Mouse (Mus musculus) T-helper 17 cell (primary cell): ENCODE measurements at regions not wholly inside any gene's neighbourhood (a gene's known extent, or its start where the extent isn't known, plus 50 kb on each side); places are given as distances from the start of the nearest gene placed in this dataset.
"Not testable (repeated sequence)": the region's sequence is repeated elsewhere in the genome, so short reads cannot be mapped to it uniquely, and the experiment has no call there.

Source experiments
- in situ Hi-C, 2 experiments: fragments of 300-600 bp; cut with MboI, MseI; formaldehyde crosslinking; loops; 1 replicate in 1 of 2; 2 replicates in 1 of 2; pipeline ENCODE4 v1.15.1; 2025; ENCODE audit warnings: high pct_unique_total_duplicates in 2 of 2

DNA sequence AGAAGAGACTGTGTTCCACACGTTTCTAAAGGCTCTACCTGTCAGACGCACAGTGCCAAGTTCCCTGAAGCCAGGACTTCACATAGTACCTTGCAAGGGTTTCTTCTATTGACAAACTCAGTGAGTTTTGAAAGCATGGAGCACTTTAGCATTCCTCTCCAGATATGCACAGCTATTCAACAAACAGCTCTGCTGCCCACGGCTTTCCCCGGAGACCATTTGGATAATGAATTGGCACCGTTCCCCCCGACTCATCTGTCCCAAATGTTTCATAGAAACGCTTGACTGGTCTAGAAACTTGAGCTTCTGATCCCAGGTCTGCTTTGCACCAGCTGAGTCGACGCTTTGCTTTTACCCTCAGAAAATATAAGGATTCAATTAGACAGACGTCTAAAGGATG, 162.2 kb upstream of the St6galnac5 start:
- in situ Hi-C loops = no loop called here

DNA sequence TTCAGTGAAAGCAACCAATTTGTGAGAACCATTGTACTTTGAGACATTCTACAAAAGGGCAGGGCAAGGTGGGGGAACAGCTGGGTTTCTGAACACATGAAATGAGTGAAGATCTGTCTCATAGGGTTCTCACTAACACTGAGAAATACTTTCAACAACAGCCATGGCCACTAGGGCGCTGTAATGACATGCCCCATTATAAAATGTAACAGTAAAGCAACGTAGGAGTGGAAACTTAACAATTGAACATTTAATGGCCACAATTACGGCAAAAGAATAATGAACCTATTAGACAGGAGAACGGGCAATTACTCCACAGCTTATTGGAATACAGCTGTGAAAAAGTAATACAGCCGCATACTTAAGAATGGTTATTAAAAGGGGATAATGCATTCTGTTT, 158.9 kb upstream of the St6galnac5 start:
- in situ Hi-C loops = no loop called here

DNA sequence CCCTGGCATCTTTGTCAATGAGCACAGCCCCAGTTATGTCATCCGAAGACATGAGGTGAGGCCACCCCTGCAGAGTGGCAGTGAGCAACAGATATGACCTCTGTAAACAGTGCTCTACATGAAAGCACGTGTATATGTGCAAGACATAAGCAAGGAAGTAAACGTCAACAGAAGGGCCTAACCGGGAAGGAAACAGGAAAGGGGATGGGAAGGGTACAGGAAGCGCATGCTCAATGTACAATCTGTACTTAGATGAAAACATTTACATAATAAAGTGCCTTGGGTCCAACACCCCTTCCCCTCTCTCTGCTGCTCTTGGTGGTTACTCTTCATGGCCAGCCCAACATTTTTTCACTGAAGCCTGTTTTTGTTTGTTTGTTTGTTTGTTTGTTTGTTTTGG, 143.3 kb upstream of the St6galnac5 start:
- in situ Hi-C loops = no loop called here

DNA sequence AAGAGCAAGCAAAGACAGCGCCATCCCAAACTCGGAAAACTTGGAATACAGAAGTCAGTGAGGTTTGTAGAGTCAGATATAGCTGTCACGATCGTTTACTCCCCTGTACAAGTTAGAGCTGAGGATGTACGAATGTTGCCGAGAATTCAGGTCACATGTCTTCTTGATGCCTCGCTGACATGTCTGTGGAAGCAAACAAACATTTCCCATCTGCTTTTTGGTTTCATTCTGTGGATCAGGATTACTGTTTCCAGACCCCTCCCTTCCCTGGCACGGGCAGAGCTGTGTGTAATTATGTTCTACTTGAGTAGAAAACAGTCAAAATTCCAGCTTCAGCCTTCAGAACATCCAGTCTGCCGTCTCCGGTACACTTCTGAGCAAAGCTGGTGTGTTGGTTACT, 139.9 kb upstream of the St6galnac5 start:
- in situ Hi-C loops = no loop called here

DNA sequence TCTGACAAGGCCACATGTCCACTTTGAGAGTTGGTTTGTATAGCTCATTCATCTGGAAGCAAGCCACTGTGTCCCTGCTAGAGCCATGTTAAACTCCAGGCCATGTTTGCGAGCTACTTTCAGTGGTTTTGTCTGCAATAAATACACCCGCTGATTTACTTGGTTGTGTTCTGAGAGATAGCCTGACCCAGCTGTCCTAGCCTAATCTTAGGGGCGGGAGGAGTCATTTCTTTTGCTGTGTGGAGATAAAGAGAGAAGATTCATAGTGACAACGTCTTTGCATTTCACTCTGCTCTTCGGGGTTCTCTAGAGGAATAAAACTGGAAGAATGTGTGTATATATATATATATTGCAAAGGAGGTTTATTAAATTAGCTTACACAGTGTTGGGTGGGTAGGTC, 137.1 kb upstream of the St6galnac5 start:
- in situ Hi-C loops = no loop called here

DNA sequence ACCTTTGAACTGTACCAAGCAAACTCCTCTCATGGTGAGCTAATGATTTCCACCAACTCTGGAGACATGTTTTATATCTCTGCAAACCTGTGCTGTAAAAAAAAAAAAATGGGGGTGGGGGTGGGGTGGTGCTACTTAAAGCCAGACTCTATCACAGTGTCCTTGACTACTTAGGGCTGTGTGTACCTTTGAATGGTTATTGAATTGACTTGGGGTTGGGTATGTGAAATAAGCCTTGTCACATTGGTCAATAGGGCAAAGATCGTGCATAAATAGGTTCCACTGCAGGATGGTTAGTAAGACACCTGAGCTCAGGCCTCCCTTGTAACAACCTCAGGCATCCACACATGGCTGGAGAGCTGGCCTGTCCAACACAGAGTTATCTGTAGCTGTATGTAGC, 136.6 kb upstream of the St6galnac5 start:
- in situ Hi-C loops = no loop called here

DNA sequence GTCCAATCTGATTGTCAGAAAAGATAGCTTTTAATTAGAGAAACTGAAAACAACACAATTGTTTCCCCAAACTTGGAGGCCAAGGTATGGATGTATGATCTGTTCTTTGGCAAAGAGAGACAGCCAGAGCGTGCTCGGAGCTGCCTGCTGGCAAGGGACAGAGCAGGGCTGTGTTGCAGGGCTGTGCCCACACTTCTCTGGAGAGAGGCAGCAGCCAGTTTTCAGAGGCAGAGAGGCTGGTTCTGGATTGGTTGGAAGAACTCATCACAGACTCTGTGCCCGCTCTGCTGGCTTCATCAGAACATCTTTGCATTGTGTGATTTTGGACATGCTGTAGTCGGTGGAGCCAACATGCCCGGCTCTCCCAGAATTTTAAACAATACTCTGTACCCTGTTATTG, 123.5 kb upstream of the St6galnac5 start:
- in situ Hi-C loops = loop anchor here in 1 of 2 experiments (5.0 kb wide), 1 partner anchor 702 kb away; no protein-coding TSS in a partner anchor

DNA sequence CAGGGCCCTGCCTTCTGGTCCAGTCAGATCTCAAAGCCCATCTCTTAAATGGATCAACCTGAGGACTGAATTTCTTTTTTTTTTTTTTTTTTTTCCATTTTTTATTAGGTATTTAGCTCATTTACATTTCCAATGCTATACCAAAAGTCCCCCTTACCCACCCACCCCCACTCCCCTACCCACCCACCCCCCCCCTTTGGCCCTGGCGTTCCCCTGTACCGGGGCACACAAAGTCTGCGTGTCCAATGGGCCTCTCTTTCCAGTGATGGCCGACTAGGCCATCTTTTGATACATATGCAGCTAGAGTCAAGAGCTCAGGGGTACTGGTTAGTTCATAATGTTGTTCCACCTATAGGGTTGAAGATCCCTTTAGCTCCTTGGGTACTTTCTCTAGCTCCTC, 108.5 kb upstream of the St6galnac5 start:
- in situ Hi-C loops = not testable (repeated sequence)

DNA sequence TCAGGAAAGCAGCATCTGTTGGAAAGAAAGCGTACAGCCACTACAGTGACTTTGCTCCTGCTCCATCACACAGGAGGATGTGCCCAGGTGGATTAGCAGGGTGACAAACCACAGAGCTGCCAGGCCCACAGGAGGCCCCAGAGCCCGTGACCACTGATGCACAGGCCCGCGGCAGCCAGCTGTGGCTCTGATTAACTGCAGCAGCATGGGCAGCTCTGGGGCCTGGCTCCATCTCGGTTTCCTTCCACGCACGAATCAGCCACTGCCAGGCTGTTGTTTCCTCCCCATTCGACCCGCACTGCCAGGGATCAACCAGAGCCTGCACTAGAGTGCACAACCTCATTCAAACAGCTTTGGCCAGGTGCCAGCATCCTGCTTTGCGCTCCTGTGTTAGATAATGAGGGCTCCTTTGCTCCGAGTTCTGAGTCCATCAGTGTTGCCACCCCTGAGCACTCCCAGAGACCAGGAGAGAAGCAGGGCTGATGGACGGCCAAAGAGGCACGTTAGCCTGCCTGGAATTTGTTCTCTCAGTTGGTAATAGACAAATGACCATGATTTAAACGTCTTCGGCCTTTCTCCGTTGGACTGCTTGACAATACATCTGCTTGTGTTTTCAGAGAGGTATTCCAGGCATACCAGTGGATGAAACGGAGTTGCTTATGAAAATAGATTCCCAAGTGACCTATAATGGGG, 103.2 kb upstream of the St6galnac5 start:
- in situ Hi-C loops = no loop called here

DNA sequence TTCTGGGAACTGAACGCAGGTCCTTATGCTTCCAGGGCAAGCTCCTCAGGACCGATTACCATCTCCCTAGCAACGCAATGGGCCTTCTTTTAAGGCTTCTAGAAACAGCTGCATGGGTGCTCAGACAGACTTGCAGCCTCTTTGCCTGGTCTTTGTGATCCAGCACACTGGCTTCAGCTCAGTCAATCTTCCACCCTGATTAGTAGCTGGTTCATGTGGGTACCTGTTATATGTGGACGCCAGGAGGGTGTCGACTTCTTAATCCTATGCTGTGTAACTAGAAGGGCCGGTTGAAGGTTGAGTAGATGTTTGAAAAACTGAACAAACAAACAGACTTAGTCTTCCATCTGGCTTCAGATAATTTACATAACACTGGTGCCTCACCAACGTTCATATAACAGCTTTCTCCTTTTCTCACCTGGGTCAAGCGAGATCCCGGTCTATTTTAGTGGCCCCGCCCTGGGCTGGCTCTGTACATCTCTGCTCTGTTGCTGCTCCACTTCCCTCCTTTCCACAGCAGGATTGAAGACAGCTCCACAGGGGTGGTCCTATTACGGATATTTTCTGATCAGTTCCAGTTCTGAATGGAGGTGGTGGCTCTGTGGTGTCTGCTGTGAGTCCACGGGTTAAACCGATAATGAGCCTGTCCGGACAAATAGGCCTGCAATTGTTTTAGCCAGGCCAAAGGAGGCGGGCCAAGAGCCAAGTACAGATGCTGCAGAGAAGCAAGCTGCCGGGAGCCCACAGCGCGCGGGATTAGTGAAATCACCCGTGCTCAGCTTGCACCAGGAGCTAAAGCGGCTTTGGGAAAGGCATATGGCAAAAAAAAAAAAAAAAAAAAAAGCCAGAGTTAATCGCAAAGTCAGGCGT, 102.4 kb upstream of the St6galnac5 start:
- in situ Hi-C loops = no loop called here

DNA sequence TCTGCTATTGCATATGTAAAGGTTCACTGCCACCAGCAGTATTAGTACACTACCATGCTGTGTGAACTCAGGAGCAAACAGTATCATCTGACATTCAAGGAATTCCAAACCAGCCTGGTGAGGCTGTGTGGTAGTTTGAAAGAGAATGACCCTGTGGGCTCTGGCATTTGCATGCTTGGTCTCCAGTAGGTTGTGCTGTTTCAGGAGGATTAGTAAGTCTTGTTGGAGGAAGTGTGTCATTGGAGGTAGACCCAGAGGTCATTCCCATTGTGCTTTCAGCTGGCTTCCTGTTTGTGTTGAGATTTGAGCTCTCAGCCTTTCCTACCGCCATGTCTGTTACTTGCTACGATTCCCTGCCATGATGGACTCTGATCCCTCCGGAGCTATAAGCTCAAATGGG, 98.3 kb upstream of the St6galnac5 start:
- in situ Hi-C loops = no loop called here

DNA sequence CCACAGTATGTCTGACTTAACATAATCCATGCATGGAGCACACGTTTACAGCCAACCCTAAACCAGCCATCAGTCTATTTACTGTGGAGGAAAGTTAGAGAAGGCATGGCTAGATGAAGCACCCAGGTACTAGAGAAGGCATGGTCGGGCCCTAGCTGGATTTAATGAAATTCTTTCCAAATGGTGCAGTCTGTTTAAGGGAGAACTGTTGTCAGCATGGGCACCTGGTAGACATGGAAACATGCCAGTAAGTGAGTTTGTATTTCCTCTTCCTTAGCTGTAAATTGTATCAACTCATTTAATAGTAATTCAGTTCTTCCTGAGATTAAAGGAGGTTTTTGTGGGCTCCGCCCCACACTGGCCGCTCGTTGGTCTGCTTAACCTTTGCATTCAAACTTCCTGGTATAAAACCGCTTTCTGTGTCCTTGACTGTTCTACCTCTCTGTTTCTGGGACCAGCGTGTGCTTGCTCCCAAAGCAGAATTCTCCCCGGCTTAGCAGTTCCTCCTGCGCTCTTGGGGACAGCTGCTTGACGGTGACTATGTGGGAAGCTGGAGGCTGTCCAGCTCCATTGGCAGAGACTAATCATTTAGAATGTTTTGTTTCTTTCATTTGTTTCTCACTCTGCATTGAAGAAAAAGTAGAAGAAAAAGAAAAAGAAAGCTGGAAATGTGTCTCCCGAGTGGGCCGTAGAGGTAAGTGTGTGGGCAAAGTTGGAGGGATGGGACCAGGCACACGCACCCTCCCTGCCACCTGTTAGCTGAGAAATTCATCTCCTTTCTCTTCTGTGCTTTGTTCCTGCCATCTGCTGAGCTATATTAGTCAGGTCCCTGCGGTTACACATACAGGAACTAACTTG, 96.0 kb upstream of the St6galnac5 start:
- in situ Hi-C loops = no loop called here

DNA sequence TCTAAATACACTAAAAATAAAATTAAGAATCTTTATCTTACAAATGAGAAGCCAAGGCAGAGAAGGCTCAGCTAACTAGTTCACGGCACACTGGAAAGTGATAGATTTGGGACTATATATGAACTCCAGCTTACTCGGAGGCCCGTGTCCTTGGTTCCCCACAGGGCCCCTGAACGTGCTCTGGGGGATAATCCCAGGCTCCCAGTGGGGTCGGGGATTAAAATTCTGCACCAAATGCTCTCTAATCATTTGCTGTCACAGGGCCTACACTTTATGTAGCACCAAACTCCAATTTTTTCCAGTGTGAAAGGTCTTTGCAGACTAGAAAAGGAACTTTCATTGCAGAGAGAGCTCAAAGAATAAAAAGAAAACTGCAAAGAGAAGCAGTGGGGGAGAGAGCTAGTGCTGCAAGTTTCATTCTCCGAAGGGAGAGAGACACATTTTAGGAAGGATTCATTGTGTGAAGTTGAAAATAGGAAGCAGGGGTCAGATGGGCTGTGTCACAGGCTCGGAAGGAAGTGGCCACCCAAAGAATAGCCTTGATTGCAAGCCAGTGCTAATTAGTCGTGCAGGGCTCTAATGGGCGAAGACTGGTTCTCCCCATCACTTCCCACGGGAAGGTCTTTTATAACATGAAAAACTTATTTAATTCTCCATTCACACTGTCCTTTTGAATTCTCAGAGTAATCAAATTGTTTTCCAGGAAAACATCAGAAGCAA, 90.3 kb upstream of the St6galnac5 start:
- in situ Hi-C loops = no loop called here

DNA sequence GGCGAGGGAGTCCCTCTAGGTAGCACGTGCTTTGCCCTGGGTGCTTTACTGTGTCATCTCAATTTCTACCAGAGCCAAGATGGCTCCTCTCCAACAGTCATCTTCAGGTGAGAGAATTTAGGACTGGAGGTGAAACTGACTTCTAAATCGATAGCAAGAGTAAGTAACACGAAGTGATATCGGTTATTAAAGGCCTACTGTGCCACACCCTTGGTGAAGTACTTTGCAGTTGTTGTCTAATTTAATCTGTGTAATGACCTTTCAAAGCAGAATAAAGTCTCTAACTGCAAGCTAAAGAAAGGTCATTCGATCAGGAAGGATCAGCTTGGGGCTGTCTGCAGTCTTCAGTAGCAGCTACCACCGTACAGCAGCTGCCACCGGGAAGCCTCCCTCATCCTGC, 89.5 kb upstream of the St6galnac5 start:
- in situ Hi-C loops = no loop called here

DNA sequence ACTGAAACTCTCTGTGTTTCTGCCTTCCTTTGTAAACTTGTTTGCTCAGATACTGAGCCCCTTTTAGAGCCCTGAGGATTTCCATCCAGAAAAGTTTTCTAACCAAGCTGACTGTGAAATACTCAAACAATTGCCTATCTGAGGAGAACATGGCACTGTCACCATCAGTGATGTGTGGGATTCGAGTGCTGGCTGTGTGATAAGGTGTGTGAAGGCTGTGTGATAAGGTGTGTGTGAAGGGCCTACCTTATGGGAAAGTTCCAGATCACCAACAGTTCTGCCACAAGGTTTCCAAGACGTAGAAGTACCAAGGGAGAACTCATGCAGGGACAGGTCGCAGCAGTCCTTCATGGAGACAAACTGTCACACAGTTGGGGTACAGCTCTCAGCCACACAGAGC, 89.1 kb upstream of the St6galnac5 start:
- in situ Hi-C loops = no loop called here

DNA sequence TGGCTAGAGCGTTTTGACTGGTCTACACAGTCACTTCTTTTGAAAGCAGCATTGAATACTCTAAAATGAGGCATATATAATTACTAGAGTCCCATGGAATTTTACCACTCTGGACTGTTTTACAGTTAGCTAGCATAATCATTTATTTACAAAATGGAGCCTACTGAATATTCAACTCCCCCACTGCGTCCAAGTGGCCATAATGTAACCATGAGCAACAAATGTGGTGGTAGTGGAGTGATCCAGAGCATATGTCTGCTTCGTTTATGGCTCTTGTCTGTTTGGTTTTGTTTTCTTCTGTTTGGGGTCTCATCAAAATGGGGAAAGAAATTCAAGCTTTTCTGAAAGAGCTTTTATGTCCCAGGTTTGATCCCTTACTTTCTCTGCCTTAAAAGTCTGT, 83.8 kb upstream of the St6galnac5 start:
- in situ Hi-C loops = no loop called here

DNA sequence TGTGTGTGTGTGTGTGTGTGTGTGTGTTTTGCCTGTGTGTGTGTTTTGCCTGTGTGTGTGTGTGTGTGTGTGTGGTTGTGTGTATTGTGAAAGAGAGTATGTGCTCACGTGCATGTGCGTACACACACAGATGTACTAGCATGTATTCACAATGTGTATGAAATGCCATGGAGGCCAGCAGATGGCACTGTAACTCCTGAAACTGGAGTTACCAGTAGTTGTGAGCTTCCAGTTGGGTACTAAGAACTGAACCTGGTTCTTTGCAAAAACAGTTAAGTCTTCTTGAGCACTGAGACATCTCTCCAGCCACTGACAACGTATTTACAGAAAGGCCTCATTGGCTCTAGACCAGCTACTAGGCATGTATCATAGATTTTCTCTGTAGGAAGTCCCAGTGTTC, 71.1 kb upstream of the St6galnac5 start:
- in situ Hi-C loops = no loop called here

DNA sequence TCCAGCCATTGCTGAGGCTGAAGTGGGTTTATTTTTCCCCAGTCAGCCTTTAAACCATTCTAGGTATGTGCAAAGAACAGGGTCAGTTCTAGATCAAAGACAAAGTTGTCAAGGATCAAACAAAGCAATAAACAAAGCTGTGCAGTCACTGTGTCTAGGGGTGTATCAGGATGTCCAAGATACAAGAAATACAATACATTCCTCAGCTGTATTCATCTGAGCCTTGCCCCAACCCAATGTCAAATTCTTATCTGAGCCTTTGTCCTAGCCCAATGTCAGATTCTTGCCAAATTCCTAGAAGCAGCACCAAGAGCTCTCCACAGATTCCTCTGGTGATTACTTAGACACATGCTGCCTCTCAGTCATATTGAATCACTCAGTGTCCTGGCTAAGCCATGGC, 69.5 kb upstream of the St6galnac5 start:
- in situ Hi-C loops = no loop called here

DNA sequence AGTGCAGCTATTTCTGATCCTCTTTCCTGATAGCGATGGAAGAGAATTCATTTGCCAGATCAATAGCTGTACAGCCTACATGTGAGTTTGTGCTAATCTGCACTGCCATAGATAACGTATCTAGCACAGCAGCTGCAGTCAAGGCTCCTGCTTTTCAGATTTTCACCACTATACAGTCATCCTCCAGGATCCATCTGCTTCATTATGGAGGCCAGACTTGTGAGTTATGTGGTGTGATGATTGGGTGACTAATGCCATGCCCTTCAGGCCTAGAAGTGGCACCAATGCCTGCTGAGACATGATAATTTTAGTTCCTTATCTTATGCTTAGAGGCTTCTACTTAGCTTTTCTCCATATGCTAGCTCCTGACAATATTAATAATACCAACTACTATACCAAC, 63.3 kb upstream of the St6galnac5 start:
- in situ Hi-C loops = no loop called here

DNA sequence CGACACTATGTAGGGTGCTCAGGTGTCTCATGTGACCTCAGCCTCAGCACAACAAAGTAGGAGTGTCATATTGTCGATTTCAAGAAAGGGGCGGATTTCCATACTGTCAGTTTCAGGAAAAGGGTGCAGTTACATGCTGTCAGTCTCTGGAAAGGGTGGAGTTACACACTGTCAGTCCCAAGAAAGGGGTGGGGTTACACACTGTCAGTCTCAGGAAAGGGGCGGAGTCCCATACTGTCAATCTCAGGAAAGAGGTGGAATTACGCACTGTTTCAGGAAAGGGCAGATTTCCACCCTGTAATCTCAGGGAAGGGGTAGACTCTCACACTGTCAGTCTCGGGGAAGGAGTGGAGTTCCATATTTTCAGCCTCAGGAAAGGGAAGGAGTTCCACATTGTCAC, 51.9 kb upstream of the St6galnac5 start:
- in situ Hi-C loops = no loop called here
